Mouse (Mus musculus) hindbrain, embryonic 11.5 days (tissue): Measurements from ENCODE around the gene Hltf. TPM values are rescaled to one million over a fixed set of nuclear protein-coding genes. Genes with fewer than 3 reads are reported as not detected.
A peak's percentile ranks its signal among the peaks of the same experiment; 100 is the strongest.

Experiments used
- ATAC-seq: fragments of 200-750 bp; cut with Nextera tagmentation; 2 replicates; pipeline ENCODE4 v1.8.0; 2017; ENCODE audit warnings: mild to moderate bottlenecking, moderate TSS enrichment, moderate library complexity; ENCODE audit not compliant: low FRiP score
- DNase-seq: peaks from one replicate; pipeline ENCODE4 v3.0.0-alpha.2; 2015; ENCODE audit warnings: low spot score
- H3K27ac ChIP-seq: fragments of 300-500 bp; sonication (generic); 2 replicates; pipeline ENCODE4 v1.5.1; 2014; ENCODE audit warnings: mild to moderate bottlenecking, low read depth, low read length
- H3K27me3 ChIP-seq: fragments of 300-500 bp; sonication (generic); 2 replicates; pipeline ENCODE4 v1.6.1; 2014; ENCODE audit warnings: mild to moderate bottlenecking, low read length, moderate library complexity, mixed read lengths; ENCODE audit not compliant: control insufficient read depth, insufficient read depth
- H3K36me3 ChIP-seq: fragments of 300-500 bp; sonication (generic); 2 replicates; pipeline ENCODE4 v1.6.1; 2014; ENCODE audit warnings: mild to moderate bottlenecking, low read length, moderate library complexity, mixed read lengths; ENCODE audit not compliant: control insufficient read depth, insufficient read depth
- H3K4me1 ChIP-seq: fragments of 300-500 bp; sonication (generic); replicated peaks from 2 replicates; pipeline ENCODE4 v1.6.1; 2014; ENCODE audit warnings: low read length, mixed read lengths; ENCODE audit not compliant: control insufficient read depth, insufficient read depth
- H3K4me2 ChIP-seq: fragments of 300-500 bp; sonication (generic); replicated peaks from 2 replicates; pipeline ENCODE4 v1.6.1; 2014; ENCODE audit warnings: mild to moderate bottlenecking, low read depth, low read length
- H3K4me3 ChIP-seq: fragments of 300-500 bp; sonication (generic); 2 replicates; pipeline ENCODE4 v1.5.1; 2014; ENCODE audit warnings: low read depth, low read length
- H3K9ac ChIP-seq: fragments of 300-500 bp; sonication (generic); 2 replicates; pipeline ENCODE4 v1.6.1; 2014; ENCODE audit warnings: low read depth, low read length
- H3K9me3 ChIP-seq: fragments of 300-500 bp; sonication (generic); 2 replicates; pipeline ENCODE4 v1.6.1; 2016; ENCODE audit warnings: low read length; ENCODE audit not compliant: control insufficient read depth
- WGBS: fragments of 180-500 bp; shearing (Covaris S2); extraction: QIAGEN DNeasy Blood & Tissue Kit; methylation state at CpG from one replicate; pipeline ENCODE4 v1.1.7; 2014; 5-methylcytosine and 5-hydroxymethylcytosine counted together
- polyA plus RNA-seq: library from polyadenylated mRNA; unstranded; fragments of >200 nt; fragmentation: Nextera tagmentation; extraction: Ambion mirVana; gene quantifications from 2 replicates; pipeline ENCODE4 v1.2.1, GENCODE M21; 2014

The Hltf gene
- polyA plus RNA-seq, 1 experiment from 2014 or later, result 25.1 TPM

DNA sequence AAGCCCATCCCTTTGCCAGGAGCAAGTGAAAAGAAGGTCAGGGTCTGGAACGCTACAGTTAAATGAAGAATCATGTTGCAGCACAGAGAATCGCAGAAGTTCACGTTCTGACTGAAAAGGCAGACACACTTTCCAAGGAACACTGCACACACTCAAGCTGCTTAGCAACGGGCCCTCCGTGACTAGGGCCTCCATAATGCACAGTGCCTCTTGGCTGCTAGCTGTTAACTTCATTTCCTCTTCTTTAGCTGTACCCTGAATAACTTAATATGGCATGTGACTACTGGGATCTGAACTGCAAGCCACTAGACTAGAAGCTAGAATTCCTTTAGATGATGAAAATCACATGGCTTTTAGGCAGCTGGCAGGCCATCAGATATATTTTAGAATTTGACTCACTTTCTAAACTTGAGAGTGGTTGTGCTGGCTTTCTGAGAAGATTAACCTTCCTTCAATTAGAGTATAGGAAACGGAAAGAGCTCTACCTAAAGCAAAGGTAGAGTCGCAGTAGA lies 89.3 kb downstream of the Hltf start:
- Histone ChIP-seq H3K4me2 (no peak overlapping the region), H3K4me1 (no peaks in the 10 kb centered on the region), H3K27ac (no peak overlapping the region), H3K27me3 (no peaks in the 10 kb centered on the region), H3K9ac (no peak overlapping the region), H3K9me3 (no peaks in the 10 kb centered on the region), H3K36me3 (no peaks in the 10 kb centered on the region), H3K4me3 (no peak overlapping the region)
- 72% methylated on average over 7 of the region's 7 CpGs for WGBS
- peak; percentile 6 for DNase-seq
- ATAC-seq, result no peak

DNA sequence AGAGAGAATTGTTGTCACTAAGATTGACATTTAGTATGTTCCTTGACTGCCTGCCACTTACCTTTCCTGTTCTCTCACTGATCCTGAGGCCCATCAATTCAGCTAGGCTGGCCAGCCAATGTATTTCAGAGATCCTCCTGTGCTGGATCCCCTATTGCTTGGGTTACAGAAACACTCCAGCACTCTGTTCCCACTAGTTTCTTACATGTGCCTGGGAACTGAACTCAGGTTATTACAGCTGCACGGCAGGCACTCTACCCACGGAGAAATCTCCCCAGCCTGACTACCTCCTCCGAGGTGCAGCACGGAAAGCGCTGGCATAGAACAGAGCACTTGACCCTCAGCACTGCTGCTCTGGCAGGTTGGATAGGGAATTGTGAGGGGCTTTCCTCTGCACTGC lies 90.0 kb downstream of the Hltf start:
- Histone ChIP-seq H3K27me3 (no peaks in the 10 kb centered on the region), H3K27ac (no peak overlapping the region), H3K36me3 (no peaks in the 10 kb centered on the region), H3K4me2 (no peak overlapping the region), H3K4me1 (no peaks in the 10 kb centered on the region), H3K9ac (no peak overlapping the region), H3K4me3 (no peak overlapping the region), H3K9me3 (no peaks in the 10 kb centered on the region)
- no peak for ATAC-seq
- 95% methylated on average over 5 of the region's 5 CpGs for WGBS
- DNase-seq, result no peak

DNA sequence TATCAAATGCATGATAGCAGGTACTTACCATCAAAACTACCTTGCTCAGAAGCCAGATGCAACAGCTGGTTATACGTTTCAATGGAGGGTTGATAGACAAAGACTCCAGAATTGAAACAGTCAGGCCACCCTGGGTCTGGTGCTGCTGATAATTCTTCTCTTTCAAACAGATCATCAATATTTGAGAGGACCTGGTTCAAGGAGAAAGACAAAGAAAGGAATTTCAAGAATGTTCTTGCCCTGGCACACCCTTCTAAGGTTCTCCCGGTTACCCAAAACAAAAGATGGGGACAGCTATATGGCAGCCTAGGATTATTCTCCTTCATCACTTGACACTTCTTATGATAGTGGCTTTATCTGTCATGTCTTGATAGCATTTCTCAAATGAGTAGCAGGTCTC lies 92.9 kb downstream of the Hltf start:
- DNase-seq (no peak), ATAC-seq (no peak)
- H3K9me3 ChIP-seq, result no peaks in the 10 kb centered on the region

DNA sequence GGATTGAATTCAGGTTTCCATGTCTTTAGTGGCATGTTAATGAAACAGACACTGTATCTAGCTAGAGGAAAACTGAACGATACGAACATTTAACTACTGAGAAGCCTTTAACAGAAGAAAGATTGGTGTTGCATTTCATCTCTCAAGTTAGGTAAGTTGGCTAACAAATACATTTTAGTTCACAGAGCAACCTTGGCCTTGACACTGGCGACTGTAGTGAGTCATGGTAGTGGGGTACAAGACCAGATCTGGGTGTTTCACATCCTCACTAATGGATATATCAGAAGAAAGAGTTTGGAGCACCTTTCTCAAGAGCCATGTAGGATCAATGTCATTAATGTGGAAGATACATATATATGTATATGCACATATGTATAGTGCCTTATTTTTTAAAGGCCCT lies 94.0 kb downstream of the Hltf start:
- Histone ChIP-seq H3K4me1 (no peaks in the 10 kb centered on the region), H3K27ac (no peak overlapping the region), H3K36me3 (no peaks in the 10 kb centered on the region), H3K9me3 (no peaks in the 10 kb centered on the region), H3K4me3 (no peak overlapping the region), H3K4me2 (no peak overlapping the region), H3K27me3 (no peaks in the 10 kb centered on the region), H3K9ac (no peak overlapping the region)
- ATAC-seq, result no peak
- no peak for DNase-seq
- 90% methylated on average over 3 of the region's 3 CpGs for WGBS

More for the DNA sequence above, 92.9 kb downstream of the Hltf start:
- Histone ChIP-seq H3K27ac (no peak overlapping the region), H3K9ac (no peak overlapping the region), H3K4me1 (no peaks in the 10 kb centered on the region), H3K4me3 (no peak overlapping the region), H3K4me2 (no peak overlapping the region), H3K36me3 (no peaks in the 10 kb centered on the region), H3K27me3 (no peaks in the 10 kb centered on the region)
- WGBS, result 81% methylated on average over 2 of the region's 2 CpGs

DNA sequence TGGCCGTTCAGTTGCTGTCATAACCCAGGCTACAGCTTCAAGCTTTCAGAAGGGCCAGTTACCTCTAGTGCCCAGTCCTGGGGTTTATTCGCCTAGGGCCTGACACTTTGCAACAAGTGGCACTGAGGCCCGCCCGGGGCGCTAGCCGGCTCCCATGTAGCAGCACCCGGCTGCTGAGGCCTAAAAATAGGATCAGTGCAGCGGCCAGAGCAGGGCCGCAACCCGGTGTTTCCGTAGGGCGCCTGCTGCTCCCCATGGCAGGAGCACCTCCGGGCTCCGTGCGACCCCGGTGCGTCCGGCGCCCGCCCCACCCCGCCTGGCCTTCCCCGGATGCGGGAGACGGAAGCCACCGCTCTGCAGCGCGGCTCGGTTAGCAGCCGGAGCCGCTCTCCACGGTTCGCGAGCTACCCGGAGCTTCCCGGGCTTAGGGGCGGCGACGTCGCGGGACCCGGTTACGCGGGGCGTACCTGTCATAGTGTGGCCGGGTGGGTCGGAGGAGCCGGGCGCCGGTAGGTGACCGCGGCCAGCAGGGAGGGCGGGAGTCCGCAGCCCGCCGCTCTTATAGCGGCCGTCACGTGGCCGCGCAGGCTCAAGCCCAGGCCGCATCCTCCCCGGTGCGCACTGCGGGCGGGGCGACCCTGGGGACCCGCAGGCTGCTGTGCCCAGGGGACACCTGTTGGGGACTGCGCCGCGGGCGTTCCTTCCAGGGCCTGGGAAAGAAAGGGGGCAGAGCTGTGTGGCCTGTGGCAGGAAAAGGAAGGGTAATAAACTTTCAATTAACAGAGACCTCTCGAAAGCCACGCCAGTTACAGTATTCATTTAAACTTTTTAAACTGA lies 97.1 kb downstream of the Hltf start, which contains the start of gene Gyg:
Gyg (minus strand) TSS at position 787 of the 837 bp plus-strand sequence.
- Histone ChIP-seq H3K9ac (peak within 1 kb of the TSS; percentile 64), H3K36me3 (no peaks in the 10 kb centered on the region), H3K9me3 (no peaks in the 10 kb centered on the region), H3K27ac (no peak within 1 kb of the TSS), H3K27me3 (no peaks in the 10 kb centered on the region), H3K4me3 (peak within 1 kb of the TSS; percentile 63), H3K4me2 (peak within 1 kb of the TSS; percentile 86), H3K4me1 (no peaks in the 10 kb centered on the region)
- DNase-seq, result peak; percentile 66
- ATAC-seq, result peak; percentile 94
- whole genome bisulfite sequencing, result under 1% methylated on average over 71 of the region's 73 CpGs

DNA sequence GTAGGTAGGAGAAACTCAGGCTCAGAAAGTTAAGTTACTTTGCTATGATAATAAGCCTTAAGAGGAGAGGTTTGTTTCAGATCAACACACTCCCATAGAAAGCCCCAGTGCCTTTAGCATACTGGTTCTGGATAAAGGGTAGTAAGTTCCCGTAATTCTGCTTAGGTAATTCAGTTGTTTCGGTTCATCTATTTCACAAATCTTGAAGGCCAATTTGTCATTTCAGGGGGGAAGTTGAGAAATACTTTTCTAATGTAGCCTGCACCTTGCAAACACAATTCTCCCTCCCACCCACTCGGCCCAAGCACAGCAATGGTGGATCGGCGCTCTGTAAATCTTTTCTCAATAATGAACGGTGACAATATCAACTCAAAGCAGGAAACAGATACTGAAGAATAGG lies 97.9 kb downstream of the Hltf start:
- Histone ChIP-seq H3K4me3 (peak overlapping the region; percentile 63; the same call in 1 of the 2 replicates), H3K4me2 (peak overlapping the region; percentile 86; the same call in 1 of the 2 replicates), H3K27ac (no peak overlapping the region), H3K9me3 (no peaks in the 10 kb centered on the region), H3K4me1 (no peaks in the 10 kb centered on the region), H3K36me3 (no peaks in the 10 kb centered on the region), H3K27me3 (no peaks in the 10 kb centered on the region), H3K9ac (no peak overlapping the region)
- 87% methylated on average over 6 of the region's 6 CpGs for WGBS
- DNase-seq, result peak; percentile 3
- no peak for ATAC-seq

DNA sequence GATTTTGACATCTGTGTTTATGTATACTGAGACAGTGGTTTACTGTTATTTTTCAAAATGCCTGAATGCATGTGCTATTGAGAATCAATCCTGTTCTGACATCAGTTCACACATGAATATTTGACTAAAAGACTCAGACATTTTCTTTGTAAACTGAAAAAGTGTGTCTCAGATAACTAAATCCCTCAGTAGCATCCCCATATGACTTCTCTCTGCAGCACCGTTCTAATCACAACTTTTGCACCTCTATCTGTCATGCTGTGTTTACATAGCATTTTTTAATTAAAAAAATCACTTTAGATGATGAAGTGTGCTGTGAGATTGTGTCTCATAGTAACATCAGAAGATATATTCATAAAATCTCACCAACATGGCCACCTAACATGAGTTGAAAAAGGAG lies 109.9 kb downstream of the Hltf start:
- H3K4me1 ChIP-seq, result no peaks in the 10 kb centered on the region
- no peak overlapping the region for H3K4me3 ChIP-seq
- ATAC-seq, result no peak
- H3K36me3 ChIP-seq, result no peaks in the 10 kb centered on the region
- no peaks in the 10 kb centered on the region for H3K9me3 ChIP-seq
- no peak overlapping the region for H3K4me2 ChIP-seq
- no peaks in the 10 kb centered on the region for H3K27me3 ChIP-seq
- no peak overlapping the region for H3K27ac ChIP-seq
- 75% methylated on average over 1 of the region's 1 CpGs for WGBS
- DNase-seq, result no peak
- no peak overlapping the region for H3K9ac ChIP-seq
